Mouse (Mus musculus) ES-E14 (cell line): ENCODE data around the gene 4930519G04Rik. TPM values are rescaled to one million over a fixed set of nuclear protein-coding genes. Genes with fewer than 3 reads are reported as not detected.
A peak's percentile ranks its signal among the peaks of the same experiment; 100 is the strongest.

Experiments used
- DNase-seq: peaks from one replicate; pipeline ENCODE4 v3.0.0-alpha.2; 2013; ENCODE audit warnings: low read depth, low spot score
- H3K27ac ChIP-seq: 2 replicates; pipeline ENCODE4 v1.5.1; 2012; ENCODE audit warnings: low read depth, mild to moderate bottlenecking, low read length, moderate library complexity, mixed read lengths; ENCODE audit not compliant: poor library complexity, insufficient read depth, severe bottlenecking
- H3K36me3 ChIP-seq: 2 replicates; pipeline ENCODE4 v1.6.1; 2012; ENCODE audit warnings: mild to moderate bottlenecking, low read length, moderate library complexity, mixed read lengths; ENCODE audit not compliant: control insufficient read depth, poor library complexity, insufficient read depth, severe bottlenecking
- H3K4me1 ChIP-seq, 2 experiments: fragments of 150-350 bp in 1 of 2; sonication (generic) in 1 of 2; 2 replicates each; pipeline ENCODE4 v1.6.1; 2012; ENCODE audit warnings: low read length in 2 of 2, mild to moderate bottlenecking in 1 of 2, mixed read lengths in 1 of 2; ENCODE audit not compliant: control insufficient read depth in 2 of 2, insufficient read depth in 2 of 2, poor library complexity in 1 of 2
- H3K4me3 ChIP-seq, 2 experiments: fragments of 150-350 bp in 1 of 2; sonication (generic) in 1 of 2; 2 replicates each; pipeline ENCODE4 v1.5.1; 2012; ENCODE audit warnings: low read length in 2 of 2, low read depth in 1 of 2, mild to moderate bottlenecking in 1 of 2, mixed read lengths in 1 of 2; ENCODE audit not compliant: insufficient read depth in 1 of 2, poor library complexity in 1 of 2, severe bottlenecking in 1 of 2
- H3K9ac ChIP-seq: 2 replicates; pipeline ENCODE4 v1.6.1; 2012; ENCODE audit warnings: low read depth, mild to moderate bottlenecking, low read length, mixed read lengths; ENCODE audit not compliant: poor library complexity, insufficient read depth, severe bottlenecking
- H3K9me3 ChIP-seq: fragments of 150-350 bp; sonication (generic); 2 replicates; pipeline ENCODE4 v1.6.1; 2012; ENCODE audit warnings: low read depth, mild to moderate bottlenecking, low read length; ENCODE audit not compliant: control insufficient read depth, insufficient read depth
- CHD2 ChIP-seq: IDR thresholded peaks from 2 replicates; pipeline ENCODE4 v1.6.1; 2014; ENCODE audit warnings: mild to moderate bottlenecking, low read depth, low read length, inconsistent platforms
- HCFC1 ChIP-seq: IDR thresholded peaks from 2 replicates; pipeline ENCODE4 v1.6.1; 2012; ENCODE audit warnings: low read length, inconsistent platforms, borderline replicate concordance; ENCODE audit not compliant: insufficient read depth
- MAFK ChIP-seq: IDR thresholded peaks from 2 replicates; pipeline ENCODE4 v1.6.1; 2014; ENCODE audit warnings: mild to moderate bottlenecking, low read depth, low read length, inconsistent platforms; ENCODE audit not compliant: insufficient read depth
- ZC3H11A ChIP-seq: IDR thresholded peaks from 2 replicates; pipeline ENCODE4 v1.6.1; 2012; ENCODE audit warnings: low read depth, mild to moderate bottlenecking, inconsistent platforms, low read length, borderline replicate concordance
- ZNF384 ChIP-seq: IDR thresholded peaks from 2 replicates; pipeline ENCODE4 v1.6.1; 2012; ENCODE audit warnings: low read depth, low read length, inconsistent platforms
- in situ Hi-C, 2 experiments: fragments of 600-800 bp; cut with MboI; formaldehyde crosslinking; loops; one replicate each; pipeline ENCODE4 v1.15.1; 2025; ENCODE audit warnings: low sequenced_read_pairs in 2 of 2, inconsistent platforms in 1 of 2; ENCODE audit not compliant: unreplicated experiment in 2 of 2
- total RNA-seq: library from RNA; depleted of rRNA; stranded (reverse); fragments of 300-350 nt; gene quantifications from 2 replicates; pipeline ENCODE4 v1.2.3, GENCODE M21; 2012

Gene 4930519G04Rik
- total RNA-seq, 1 experiment: not detected

DNA sequence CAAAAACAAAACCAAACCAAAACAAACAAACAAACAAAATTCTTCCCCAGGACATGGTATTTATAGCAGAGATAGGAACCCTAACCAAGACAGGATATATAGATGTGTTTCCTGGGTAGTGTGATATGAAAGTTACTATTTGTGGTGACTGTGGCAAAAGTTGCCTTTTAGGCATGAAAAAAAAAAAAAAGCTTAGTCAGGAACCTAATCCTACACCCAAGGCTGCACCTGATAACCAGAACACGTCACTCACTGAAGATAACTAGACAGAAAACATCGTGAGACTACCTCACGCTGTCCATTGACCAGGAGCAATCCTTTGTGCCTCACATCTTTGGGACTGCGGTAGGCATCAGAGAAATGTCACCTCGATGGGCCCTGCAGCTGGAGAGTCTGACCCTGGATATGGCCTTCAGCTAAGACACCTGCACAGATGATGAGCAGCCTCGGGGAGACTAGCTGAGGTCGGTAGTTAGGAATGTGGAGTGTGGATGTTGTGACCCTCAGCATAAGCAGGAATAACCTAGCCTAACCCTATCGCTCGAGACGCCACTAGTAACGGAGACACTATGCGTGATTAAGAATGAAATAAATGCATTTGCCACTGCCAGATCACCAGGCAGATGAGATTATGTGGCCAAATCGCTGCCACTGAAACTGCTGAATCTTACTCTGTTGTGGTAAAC is 43.4 kb downstream of the 4930519G04Rik start, which contains the start of gene Oasl2:
TSS of gene Oasl2 (plus strand) at position 249 of the 686 bp plus-strand sequence.
- Histone ChIP-seq H3K36me3 (no peaks in the 10 kb centered on the region), H3K4me1 (peaks cover 0 to 11% of the 10 kb centered on the region in 2 experiments; a peak in 1 of 4 replicates), H3K4me3 (no peak within 1 kb of the TSS), H3K9me3 (no peaks in the 10 kb centered on the region), H3K27ac (peak within 1 kb of the TSS; percentile 59; the same call in 1 of the 2 replicates), H3K9ac (peak within 1 kb of the TSS; percentile 2; the same call in 1 of the 2 replicates)
- no peak for TF ChIP-seq ZC3H11A
- in situ Hi-C loops: no loop called here
- no peak for DNase-seq

DNA sequence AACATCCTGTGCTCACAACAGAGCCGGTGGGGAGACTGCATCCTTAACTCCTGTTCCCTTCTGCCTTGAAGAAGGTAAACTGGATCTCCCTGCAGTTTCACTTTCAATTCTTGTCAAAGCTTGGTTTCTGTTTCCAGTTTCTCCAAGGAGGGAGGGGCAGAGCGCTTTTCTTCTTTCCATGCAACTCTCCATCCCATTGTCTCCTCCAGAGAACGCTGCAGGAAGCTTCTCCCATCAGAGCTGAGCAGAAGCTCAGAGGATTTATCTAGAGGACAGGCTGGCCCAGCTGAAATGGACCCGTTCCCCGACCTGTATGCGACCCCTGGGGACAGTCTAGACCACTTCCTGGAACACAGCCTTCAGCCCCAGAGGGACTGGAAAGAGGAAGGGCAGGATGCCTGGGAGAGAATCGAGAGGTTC is 43.9 kb downstream of the 4930519G04Rik start:
- H3K9ac ChIP-seq: no peak overlapping the region; the same call in 1 of the 2 replicates
- TF ChIP-seq CHD2 (no peak), ZNF384 (no peak)
- peak overlapping the region; percentile 59; the same call in 1 of the 2 replicates for H3K27ac ChIP-seq
- H3K9me3 ChIP-seq: no peaks in the 10 kb centered on the region
- peaks cover 0 to 11% of the 10 kb centered on the region in 2 experiments; a peak in 1 of 4 replicates for H3K4me1 ChIP-seq
- H3K36me3 ChIP-seq: no peaks in the 10 kb centered on the region
- H3K4me3 ChIP-seq: no peak overlapping the region
- no peak for DNase-seq
- in situ Hi-C loops: no loop called here

DNA sequence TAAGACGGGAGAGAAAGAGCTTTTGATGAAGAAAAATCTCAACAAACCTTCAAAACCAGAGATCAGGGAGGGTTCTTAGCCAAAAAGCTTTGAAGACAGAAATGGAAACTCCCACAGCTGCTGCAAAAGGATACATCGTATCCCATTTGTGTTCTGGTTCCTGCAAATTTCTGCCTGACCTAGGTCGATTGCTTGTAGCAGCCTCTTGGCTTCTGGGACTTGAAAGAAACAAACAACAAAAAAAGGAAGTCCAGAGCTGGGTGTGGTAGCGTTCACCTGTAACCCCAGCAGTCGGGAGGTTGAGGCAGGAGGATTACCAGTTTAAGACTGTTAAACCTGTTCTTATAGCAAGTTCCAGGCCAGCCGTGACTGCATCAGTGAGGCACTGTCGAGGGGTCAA is 45.4 kb downstream of the 4930519G04Rik start:
- TF ChIP-seq CHD2: no peak
- no peak for TF ChIP-seq MAFK
- TF ChIP-seq ZC3H11A: no peak
- no peak for TF ChIP-seq HCFC1
- TF ChIP-seq ZNF384: no peak
- H3K9me3 ChIP-seq: no peaks in the 10 kb centered on the region
- no peak overlapping the region for H3K27ac ChIP-seq
- DNase-seq: no peak
- in situ Hi-C loops: no loop called here
- no peak overlapping the region for H3K9ac ChIP-seq
- peaks cover 0 to 11% of the 10 kb centered on the region in 2 experiments; a peak in 1 of 4 replicates for H3K4me1 ChIP-seq
- no peaks in the 10 kb centered on the region for H3K36me3 ChIP-seq
- H3K4me3 ChIP-seq: no peak overlapping the region

DNA sequence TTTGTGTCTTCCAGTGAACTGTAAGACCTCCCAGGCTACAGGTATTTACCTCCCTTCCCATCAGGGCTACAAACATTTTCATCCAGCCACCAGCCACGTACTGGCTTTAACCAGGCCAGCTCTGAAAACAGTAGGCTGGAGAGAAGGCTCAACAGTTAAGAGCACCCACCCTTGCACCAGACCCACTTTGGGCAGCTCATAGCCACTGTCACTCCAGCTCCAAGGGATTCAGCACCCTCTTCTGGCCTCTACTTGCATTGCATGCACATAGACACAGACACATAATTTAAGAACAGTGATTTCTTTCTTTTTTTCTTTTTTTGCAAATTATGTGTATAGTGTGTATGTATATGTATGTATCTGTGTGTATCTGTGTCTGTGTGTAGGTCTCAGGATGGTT is 48.9 kb downstream of the 4930519G04Rik start:
- in situ Hi-C loops: no loop called here
- H3K27ac ChIP-seq: no peak overlapping the region
- no peak overlapping the region for H3K9ac ChIP-seq
- no peak overlapping the region for H3K4me3 ChIP-seq
- peaks cover 0 to 13% of the 10 kb centered on the region in 2 experiments; a peak in 2 of 4 replicates for H3K4me1 ChIP-seq
- no peaks in the 10 kb centered on the region for H3K36me3 ChIP-seq
- TF ChIP-seq HCFC1 (no peak), ZC3H11A (peak; percentile 18; the same call in 1 of the 2 replicates), MAFK (no peak), CHD2 (no peak), ZNF384 (no peak)
- DNase-seq: peak; percentile 49
- H3K9me3 ChIP-seq: no peaks in the 10 kb centered on the region
